ENCODE assay signal across 9 mouse cellular contexts in the genomic region with DNA sequence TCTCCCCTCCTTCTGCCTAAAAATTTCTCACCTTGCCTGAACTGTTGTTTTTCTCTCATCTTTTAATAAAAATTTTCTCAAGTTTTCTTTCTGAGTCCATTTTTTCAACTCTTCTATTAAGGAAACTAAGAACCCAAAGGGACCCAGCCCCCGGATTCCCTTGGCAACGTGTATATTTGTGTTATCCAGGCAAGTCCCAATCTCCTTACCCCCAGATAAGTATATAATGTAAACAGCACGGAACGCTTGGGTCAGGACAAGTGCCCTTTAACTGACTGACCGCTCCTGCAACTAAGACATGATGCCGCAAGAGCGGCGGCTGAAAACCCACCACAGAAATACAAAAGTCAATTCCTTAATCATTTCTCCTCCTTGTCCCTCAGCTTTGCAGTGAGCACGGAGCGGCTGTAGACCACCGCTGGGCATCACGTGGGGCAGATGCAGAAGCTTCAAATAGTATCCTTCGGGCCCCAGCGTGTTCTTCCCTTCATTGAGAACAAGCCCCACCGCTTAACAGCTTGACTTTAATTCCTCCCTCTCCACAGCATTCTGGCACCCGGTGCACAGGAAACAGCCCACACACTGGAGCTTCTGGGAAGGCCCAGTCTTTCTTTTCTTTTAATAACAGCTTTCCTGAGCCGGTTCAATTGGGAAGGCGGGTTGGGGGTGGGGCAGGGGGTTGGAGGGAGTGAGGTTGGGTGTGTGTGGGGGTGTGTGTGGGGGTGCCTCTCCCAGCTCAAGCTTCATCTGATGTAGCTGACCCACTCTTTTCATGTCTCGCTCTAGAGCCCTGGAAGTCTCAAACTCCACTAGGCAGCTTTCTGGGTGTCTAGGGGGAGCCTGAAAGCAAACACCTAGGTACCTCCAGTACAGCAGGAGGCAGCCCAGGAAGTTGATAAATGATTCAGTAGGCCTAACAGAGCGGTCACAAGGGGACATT.
A peak's percentile ranks its signal among the peaks of the same experiment; 100 is the strongest.
DNase-seq lines count a peak whose midpoint lies in the region; ATAC-seq lines count a peak whose summit lies in the region.
"Had no signal": no experiment of that assay in that cellular context is flagged by ENCODE, and none has a peak within 500 bp of the region (broad histone marks: within the 10 kb centered on the region; RNA-seq: fewer than 3 reads in every experiment).

No protein-coding gene starts in this region.

- H3K4me3 ChIP-seq in embryonic facial prominence, embryonic 10.5 days: no peak overlapping the region
- peak overlapping the region; percentile 33 for H3K4me3 ChIP-seq in heart, embryonic 16.5 days (ENCODE audit: low read length)
- H3K4me3 ChIP-seq in midbrain, embryonic 14.5 days (replicated peaks; ENCODE audit: low read depth, low read length): no peak overlapping the region
- H3K4me3 ChIP-seq: liver, embryonic 13.5 days had no signal

- ATAC-seq in heart, embryonic 16.5 days (replicated peaks; ENCODE audit: extremely low read depth, insufficient read depth, low FRiP score): peak; percentile 75
- ATAC-seq in midbrain, embryonic 14.5 days (ENCODE audit: low FRiP score, low TSS enrichment): peak; percentile 27; the same call in 1 of the 2 replicates

- H3K4me2 ChIP-seq in heart, embryonic 16.5 days (ENCODE audit: low read depth, low read length): peak overlapping the region; percentile 59
- H3K4me2 ChIP-seq in midbrain, embryonic 14.5 days (ENCODE audit: low read length): peak overlapping the region; percentile 26
- H3K4me2 ChIP-seq: liver, embryonic 13.5 days had no signal

- H3K27me3 ChIP-seq in embryonic facial prominence, embryonic 10.5 days (replicated peaks; ENCODE audit: low read depth, poor library complexity, severe bottlenecking): no peaks in the 10 kb centered on the region
- H3K27me3 ChIP-seq in heart, embryonic 16.5 days (ENCODE audit: control insufficient read depth, insufficient read depth, low read length): no peaks in the 10 kb centered on the region
- no peaks in the 10 kb centered on the region for H3K27me3 ChIP-seq in midbrain, embryonic 14.5 days (ENCODE audit: control insufficient read depth, insufficient read depth, low read length)
- H3K27me3 ChIP-seq: liver, embryonic 13.5 days had no signal

- H3K9ac ChIP-seq in heart, embryonic 16.5 days (ENCODE audit: low read length): peak overlapping the region; percentile 49; the same call in 1 of the 2 replicates
- no peak overlapping the region for H3K9ac ChIP-seq in midbrain, embryonic 14.5 days (replicated peaks; ENCODE audit: low read length)
- H3K9ac ChIP-seq: liver, embryonic 13.5 days had no signal

- 44% methylated on average over 20 of the region's 20 CpGs for WGBS in embryonic facial prominence, embryonic 10.5 days
- 19% methylated on average over 20 of the region's 20 CpGs for WGBS in heart, embryonic 16.5 days
- WGBS in midbrain, embryonic 14.5 days: 33% methylated on average over 20 of the region's 20 CpGs

- H3K36me3 ChIP-seq in embryonic facial prominence, embryonic 10.5 days (replicated peaks): no peaks in the 10 kb centered on the region
- no peaks in the 10 kb centered on the region for H3K36me3 ChIP-seq in heart, embryonic 16.5 days (ENCODE audit: control insufficient read depth, insufficient read depth)
- no peaks in the 10 kb centered on the region for H3K36me3 ChIP-seq in midbrain, embryonic 14.5 days (ENCODE audit: control insufficient read depth, insufficient read depth, low read length)
- H3K36me3 ChIP-seq: liver, embryonic 13.5 days had no signal

- peaks cover 26% of the 10 kb centered on the region for H3K4me1 ChIP-seq in embryonic facial prominence, embryonic 10.5 days
- H3K4me1 ChIP-seq in heart, embryonic 16.5 days (ENCODE audit: control insufficient read depth, insufficient read depth, low read length): peaks cover 19% of the 10 kb centered on the region
- H3K4me1 ChIP-seq in midbrain, embryonic 14.5 days (ENCODE audit: control insufficient read depth, insufficient read depth, low read length): no peaks in the 10 kb centered on the region
- H3K4me1 ChIP-seq: liver, embryonic 13.5 days had no signal

- DNase-seq in adrenal gland, postnatal 10 days: peak; percentile 16
- no peak for DNase-seq in adrenal gland, postnatal 14 days
- DNase-seq in embryonic facial prominence, embryonic 10.5 days (ENCODE audit: low spot score): peak; percentile 33
- peak; percentile 49 to 51 for DNase-seq in layer of hippocampus, postnatal 36 days
- DNase-seq in midbrain, embryonic 14.5 days: peak; percentile 49
- peak; percentile 15 for DNase-seq in testis, postnatal 14 days (ENCODE audit: low spot score)
- no peak for DNase-seq in cerebellum, adult 9-10 months
- DNase-seq: liver, embryonic 13.5 days had no signal

- peak overlapping the region; percentile 76 for H3K27ac ChIP-seq in embryonic facial prominence, embryonic 10.5 days (replicated peaks)
- peak overlapping the region; percentile 50 for H3K27ac ChIP-seq in heart, embryonic 16.5 days (ENCODE audit: low read length)
- no peak overlapping the region for H3K27ac ChIP-seq in midbrain, embryonic 14.5 days (replicated peaks; ENCODE audit: low read depth, low read length)
- H3K27ac ChIP-seq: liver, embryonic 13.5 days had no signal

- no peaks in the 10 kb centered on the region for H3K9me3 ChIP-seq in embryonic facial prominence, embryonic 10.5 days
- peaks cover 3% of the 10 kb centered on the region; the same call in 1 of the 2 replicates for H3K9me3 ChIP-seq in heart, embryonic 16.5 days (replicated peaks; ENCODE audit: control insufficient read depth, low read length)
- no peaks in the 10 kb centered on the region for H3K9me3 ChIP-seq in midbrain, embryonic 14.5 days (ENCODE audit: control insufficient read depth, low read length)
- H3K9me3 ChIP-seq: liver, embryonic 13.5 days had no signal

Comparison
In these comparisons a context has a peak if more than half of its experiments do, and no peak if none do; other contexts are left out.
1. DNase-seq: peak in adrenal gland, postnatal 10 days (single experiment), embryonic facial prominence, embryonic 10.5 days (single experiment), layer of hippocampus, postnatal 36 days (2 of 2), midbrain, embryonic 14.5 days (single experiment) and testis, postnatal 14 days (single experiment); none in adrenal gland, postnatal 14 days (single experiment) and cerebellum, adult 9-10 months (single experiment).